Mouse (Mus musculus) 416B (cell line): Measurements from ENCODE around the gene Palld.

Experiments
- DNase-seq: peaks from one replicate; pipeline ENCODE4 v3.0.0; 2011; ENCODE audit warnings: low read depth

Palld gene

GRCm38 (mm10) chr8:61865365-61865764 lies 37.1 kb downstream of the Palld start:
- no peak for DNase-seq

- no peak for DNase-seq
Measured at GRCm38 (mm10) chr8:61851270-61851669, 51.2 kb downstream of the Palld start.

DNA sequence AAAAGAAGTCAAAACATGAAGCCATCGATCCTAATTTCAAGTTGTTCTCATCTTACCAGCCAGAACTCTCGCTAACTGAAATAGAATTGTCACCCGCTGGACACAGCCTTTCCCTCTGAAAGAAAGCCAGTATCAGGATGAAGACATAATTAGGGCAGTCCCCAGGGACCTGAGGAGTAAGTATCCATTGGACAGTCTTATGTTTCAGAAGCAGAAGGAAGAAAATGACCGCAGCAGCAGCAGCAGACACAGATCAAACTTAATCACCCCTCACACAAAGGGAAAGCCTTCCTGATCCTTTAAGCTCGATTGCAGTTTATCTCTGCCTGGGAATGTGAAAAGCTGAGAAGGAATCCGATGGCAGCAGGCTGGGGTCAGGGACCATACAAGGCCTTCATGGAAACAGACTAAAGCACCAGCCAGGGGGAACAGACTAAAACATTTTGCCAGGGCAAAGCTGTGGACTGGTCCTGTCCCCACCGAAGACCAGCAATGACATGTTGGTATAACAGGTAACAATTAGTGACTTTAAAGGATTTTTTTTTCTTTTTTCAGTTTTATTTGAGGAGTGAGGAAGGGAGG lies 53.8 kb downstream of the Palld start:
- no peak for DNase-seq

DNA sequence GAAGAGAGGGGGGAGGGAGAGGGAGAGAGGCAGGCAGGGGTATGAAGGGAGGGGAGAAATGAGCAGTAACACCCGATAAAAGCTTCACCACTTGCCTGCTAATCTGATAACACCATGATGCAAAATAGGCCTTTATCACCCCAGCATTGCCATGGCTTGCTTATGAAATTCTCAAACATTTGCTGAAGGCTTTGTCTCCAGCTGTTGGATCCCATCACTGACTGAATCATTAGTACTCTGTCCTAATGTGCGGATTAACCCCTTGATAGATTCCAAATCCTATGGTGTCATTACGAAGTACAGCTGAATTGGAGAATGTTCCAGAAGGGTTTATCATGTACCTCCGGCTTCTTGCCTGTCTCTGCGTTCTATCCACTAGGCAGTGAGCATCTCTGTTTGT lies 55.0 kb downstream of the Palld start:
- DNase-seq, result no peak

DNA sequence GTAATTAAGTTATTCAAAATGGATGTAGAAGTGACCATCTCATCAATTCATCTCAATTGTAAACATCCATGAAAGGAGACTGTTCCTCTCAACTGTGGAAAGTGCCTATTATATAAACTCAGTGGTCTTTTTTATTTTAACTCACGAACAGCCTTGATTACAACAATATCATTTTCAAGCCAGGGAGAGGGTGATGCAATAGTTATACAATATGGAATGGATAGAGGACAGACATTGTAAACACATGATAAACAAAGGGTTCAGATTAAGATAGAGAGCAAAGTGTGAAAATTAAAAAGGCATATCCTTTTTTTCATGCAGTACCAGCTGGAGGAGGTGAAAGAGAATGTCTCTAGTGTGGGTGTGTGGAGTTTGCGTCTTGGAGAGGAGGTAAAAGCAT lies 57.5 kb downstream of the Palld start:
- no peak for DNase-seq

GRCm38 (mm10) chr8:61844575-61844974 lies 57.9 kb downstream of the Palld start:
- DNase-seq, result no peak

DNA sequence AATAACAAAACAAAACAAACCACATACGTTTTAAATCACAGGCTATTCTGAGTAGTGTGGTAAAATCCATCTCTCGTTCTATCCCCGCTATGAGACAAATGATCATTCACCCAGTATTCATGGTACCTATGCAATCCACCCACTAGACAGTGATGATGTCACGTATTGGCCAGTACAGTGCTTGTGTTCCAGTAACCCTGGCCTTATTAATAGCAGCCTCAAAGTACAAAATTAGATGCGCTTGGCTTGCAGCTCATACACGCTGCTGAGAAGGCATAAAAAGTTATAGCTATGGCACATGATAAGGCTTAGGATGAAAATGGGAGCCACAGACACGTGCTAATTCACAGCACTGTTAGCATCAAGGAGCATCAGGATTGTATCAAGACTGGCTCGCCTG lies 58.7 kb downstream of the Palld start:
- no peak for DNase-seq

DNA sequence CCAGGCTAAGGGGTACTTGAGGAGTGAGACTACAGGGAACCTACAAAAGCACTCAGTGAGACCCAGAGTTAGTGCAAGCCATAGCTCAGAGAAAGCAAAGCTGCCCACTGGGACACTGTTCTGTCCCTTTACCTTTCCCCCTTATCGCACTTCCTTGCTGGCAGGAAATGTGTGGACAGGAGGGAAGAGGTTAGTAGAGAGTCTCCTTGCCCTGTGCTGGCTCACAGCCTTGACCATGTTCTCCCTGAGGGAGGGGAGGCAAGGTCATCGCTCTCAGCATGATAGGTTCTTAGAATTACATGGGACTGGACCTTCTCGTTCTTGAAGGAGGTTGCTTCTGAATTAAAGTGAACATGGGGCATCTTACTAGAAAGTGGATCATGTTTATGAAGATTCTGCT lies 69.3 kb downstream of the Palld start:
- DNase-seq, result no peak

DNA sequence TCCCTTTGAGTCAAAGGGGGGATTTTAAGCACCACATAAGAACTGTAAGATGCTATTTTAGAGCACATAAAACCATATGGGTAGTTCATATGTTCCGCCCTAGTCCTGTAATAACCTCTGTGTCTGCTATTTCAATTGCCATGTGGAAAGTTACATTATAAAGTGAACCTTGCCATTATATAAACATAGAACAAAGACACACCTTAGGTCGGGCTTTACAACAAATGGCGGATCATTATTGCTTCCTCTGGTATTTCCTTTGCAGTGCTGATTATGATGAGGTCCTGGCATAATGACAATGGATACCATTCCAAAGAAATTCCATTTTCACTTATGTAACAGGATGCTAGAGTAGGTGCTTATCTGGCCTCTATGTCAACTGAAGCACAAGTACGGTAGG lies 70.5 kb downstream of the Palld start:
- DNase-seq, result no peak

- no peak for DNase-seq
Measured at GRCm38 (mm10) chr8:61830821-61831220, 71.7 kb downstream of the Palld start.

- DNase-seq, result no peak
Measured at GRCm38 (mm10) chr8:61824563-61824962, 77.9 kb downstream of the Palld start.

DNA sequence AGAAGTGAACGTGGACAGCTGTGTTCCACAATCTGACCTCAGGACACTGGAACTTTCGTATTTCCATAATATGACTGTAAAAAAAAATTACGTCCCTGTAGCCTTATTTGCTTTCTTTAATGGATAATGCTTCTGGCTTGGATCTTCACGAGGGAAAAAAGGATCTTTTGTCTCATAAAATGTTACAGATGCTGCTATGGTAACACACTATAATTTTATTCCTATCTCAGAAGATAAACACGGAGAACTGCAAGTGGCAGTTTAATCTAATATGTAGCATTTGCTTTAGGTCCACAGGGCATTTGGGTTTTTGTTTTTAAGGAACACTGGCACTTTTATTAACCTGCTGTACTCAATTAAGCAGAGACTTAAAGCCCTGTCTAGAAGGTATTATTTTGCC lies 79.3 kb downstream of the Palld start:
- no peak for DNase-seq

- no peak for DNase-seq
Measured at GRCm38 (mm10) chr8:61803764-61804163, 98.7 kb downstream of the Palld start.

- DNase-seq, result no peak
Measured at GRCm38 (mm10) chr8:61802840-61803239, 99.7 kb downstream of the Palld start.

DNA sequence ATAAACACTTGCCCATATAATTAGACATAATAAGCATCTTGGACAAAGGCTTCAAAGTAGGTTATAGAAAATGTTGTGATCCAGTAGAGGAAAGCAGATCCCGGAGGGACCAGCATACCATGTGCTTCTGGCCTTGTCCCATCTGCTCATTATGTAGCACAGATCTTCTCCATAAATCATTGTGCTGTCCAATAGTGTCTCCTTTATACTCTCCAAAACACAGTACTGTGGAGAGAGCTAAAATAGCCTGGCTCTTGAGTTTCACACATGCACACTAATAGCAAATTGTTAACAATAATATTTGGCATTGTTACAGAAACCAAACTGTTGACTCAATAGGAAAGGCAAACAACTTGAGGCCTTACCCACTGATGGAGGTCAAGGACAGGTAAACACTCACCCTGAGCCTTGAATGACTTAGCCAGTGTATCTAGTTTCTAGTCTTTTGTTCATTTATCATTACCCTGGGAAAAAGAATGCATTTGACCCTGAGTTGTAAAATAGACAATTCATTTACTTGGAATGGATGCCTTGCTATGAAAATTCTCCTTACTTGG lies 105.0 kb downstream of the Palld start:
- DNase-seq, result no peak

GRCm38 (mm10) chr8:61796537-61797050 lies 105.9 kb downstream of the Palld start:
- no peak for DNase-seq

- DNase-seq, result no peak
Measured at GRCm38 (mm10) chr8:61789946-61790345, 112.5 kb downstream of the Palld start.

- no peak for DNase-seq
Measured at GRCm38 (mm10) chr8:61789289-61789688, 113.2 kb downstream of the Palld start.

DNA sequence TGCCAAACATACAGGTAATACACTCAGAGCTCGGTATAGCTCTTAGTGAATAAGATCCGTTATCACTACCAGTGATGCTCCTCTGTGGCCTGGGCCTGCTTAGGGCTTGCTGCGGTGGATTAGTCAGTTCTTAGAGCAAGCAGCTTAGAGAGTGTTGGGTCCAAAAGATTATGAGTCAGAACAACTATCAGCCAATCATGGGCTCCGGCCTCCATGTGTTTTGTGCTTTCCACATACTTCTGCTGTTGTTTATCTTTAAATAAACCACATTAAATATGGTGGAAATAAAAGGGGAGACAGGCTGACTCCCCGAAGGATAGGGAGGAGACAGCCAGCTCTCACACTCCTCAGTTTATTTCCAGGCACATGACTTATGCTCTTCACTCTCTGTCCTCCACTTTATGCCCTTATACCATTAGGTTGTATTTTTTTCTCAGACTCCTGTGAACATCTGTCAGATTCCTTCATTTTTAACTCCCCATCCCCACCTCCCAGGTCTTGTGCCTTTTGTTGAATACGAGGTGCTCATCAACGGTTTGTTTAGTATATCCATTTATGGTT lies 119.5 kb downstream of the Palld start:
- no peak for DNase-seq

- DNase-seq, result peak; percentile 42
Measured at GRCm38 (mm10) chr8:61780652-61781257, 121.7 kb downstream of the Palld start.

GRCm38 (mm10) chr8:61778194-61778593 lies 124.3 kb downstream of the Palld start:
- peak; percentile 59 for DNase-seq

GRCm38 (mm10) chr8:61776560-61776959 lies 125.9 kb downstream of the Palld start:
- DNase-seq, result no peak

DNA sequence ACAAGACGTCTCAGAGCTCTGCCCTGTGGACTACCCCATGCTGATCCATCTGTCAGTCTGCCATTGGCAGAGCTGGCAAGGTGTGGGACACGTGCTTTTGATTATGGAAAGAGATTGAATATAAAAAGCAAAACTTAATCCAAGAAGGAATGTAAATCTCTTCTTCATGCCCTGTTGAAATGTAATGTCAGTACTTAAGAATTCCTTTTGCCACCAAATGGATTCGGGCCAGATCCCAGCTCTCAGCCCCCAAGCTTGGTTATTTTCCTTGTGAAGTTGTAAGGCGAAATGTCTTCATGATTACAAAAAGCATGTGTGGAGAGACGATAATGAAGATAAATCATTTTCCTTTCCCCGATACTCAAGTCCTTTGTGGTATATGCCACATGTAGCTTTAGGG lies 126.6 kb downstream of the Palld start:
- DNase-seq, result no peak
